Mouse (Mus musculus) adrenal gland, adult 18-20 months (tissue): ENCODE results near the gene Sugp1. TPM values are rescaled to one million over a fixed set of nuclear protein-coding genes. Genes with fewer than 3 reads are reported as not detected.
"Not testable (repeated sequence)": the region's sequence is repeated elsewhere in the genome, so short reads cannot be mapped to it uniquely, and the experiment has no call there.

Experiments used
- DNase-seq, 2 experiments: peaks; one replicate each; pipeline ENCODE4 v3.0.0; 2021 to 2022; ENCODE audit warnings: low spot score in 2 of 2
- long read RNA-seq, 2 experiments: library from polyadenylated mRNA; stranded (forward); transcript quantifications; one replicate each; pipeline ENCODE4 v2.0.0; 2021
- total RNA-seq, 2 experiments: library from RNA; stranded (reverse); gene quantifications; 1 replicate in 1 of 2; 2 replicates in 1 of 2; pipeline ENCODE4 v1.2.3; 2021

Sugp1 gene
- 10 to 100 TPM; 25.8 to 27.9 TPM for total RNA-seq
- long read RNA-seq, experiment 1, transcript Sugp1-201 (14 exons, 2,681 nt): major isoform, 24 of 26 reads
- long read RNA-seq, experiment 1, partial matches to known transcripts: 0 of 26 reads
- long read RNA-seq, experiment 1, other reads (novel, unspliced or antisense): 2 of 26 reads
- long read RNA-seq, experiment 2, transcript Sugp1-201 (14 exons, 2,681 nt): major isoform, 25 of 38 reads
- long read RNA-seq, experiment 2, partial matches to known transcripts: 7 of 38 reads
- long read RNA-seq, experiment 2, other reads (novel, unspliced or antisense): 5 of 38 reads

GRCm38 (mm10) chr8:70042583-70043455 lies at the start of gene Sugp1, which contains the start of gene Mau2:
Sugp1 (plus strand) TSS chr8:70042813.
Mau2 (minus strand) TSS chr8:70042734.
- peak; percentile 95 for DNase-seq

DNA sequence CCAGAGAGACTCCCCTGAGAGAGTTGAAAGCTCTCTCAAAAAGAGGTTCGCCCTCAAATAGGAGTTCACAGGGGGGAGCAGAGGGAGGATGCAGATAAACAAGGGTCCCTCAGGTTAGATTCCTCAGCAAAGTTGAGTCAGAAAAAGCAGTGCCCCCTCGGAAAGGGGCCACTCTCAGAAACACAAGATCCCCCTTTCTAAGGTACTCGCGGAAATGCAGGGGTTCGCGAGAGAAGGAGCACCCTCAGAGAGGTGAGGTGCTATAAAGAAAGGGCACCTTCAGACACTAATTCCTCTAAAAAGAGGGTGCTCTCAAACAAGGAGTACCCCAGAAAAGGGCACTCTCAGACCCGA lies 47.2 kb upstream of the Sugp1 start:
- no peak for DNase-seq

- DNase-seq: peak; percentile 98 to 99
These were observed 46.6 kb upstream of the Sugp1 start, which contains the start of gene Gatad2a for GRCm38 (mm10) chr8:69995776-69996588. Gatad2a (minus strand) TSS chr8:69996384.

GRCm38 (mm10) chr8:69996589-69997285 lies 45.9 kb upstream of the Sugp1 start:
- no peak for DNase-seq

DNA sequence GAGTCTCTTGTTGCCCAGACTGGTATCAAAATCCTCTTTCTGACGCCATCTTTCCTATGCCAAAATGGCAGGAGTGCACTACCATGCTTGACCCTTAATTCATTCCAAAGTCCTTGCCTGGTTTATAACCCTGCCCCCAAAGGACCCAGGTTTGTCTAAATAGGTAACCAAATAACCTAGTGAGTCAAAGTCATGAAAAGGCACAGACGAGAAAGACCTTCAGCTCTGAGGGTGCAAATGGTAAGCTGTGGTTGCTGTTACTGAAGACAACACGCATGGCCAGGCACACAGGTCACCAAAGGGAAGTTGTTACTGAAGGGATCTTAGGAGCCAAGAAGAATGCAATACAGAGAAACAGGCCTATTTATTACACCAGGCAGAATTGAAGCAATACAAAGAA lies 43.9 kb upstream of the Sugp1 start:
- no peak for DNase-seq

DNA sequence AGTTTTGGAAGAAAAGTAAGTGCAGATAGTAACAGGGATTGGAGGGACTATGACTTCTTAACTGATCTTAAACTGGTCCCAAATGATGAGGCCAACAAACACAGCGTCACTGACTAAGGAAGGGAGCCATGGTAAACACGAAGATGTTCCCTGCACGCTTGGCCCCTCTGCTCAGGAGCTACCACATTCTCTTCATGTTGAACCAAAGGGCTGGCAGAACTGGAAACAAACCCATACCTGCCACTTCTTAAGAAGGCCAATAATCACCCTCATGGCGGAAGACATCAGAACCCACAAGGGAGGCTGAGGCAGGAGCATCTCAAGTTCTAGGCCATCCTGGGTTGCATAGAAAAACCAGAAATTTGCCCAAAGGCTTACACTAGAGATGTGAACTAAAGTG lies 43.4 kb upstream of the Sugp1 start:
- DNase-seq: no peak

- DNase-seq: no peak
These were observed 42.4 kb upstream of the Sugp1 start for GRCm38 (mm10) chr8:70000226-70000625.

GRCm38 (mm10) chr8:70001176-70001891 lies 41.3 kb upstream of the Sugp1 start:
- peak; percentile 27 to 40 for DNase-seq

DNA sequence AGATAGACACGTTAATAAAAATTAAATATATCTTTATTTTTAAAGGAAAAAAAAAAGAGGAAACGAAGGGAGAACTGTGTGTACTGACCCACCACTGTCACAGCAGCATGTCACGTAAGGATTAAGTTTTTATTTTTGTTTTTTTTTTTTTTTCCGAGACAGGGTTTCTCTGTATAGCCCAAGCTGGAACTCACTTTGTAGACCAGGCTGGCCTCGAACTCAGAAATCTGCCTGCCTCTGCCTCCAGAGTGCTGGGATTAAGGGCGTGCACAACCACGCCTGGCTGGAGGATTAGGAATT lies 40.8 kb upstream of the Sugp1 start:
- not testable (repeated sequence) for DNase-seq

DNA sequence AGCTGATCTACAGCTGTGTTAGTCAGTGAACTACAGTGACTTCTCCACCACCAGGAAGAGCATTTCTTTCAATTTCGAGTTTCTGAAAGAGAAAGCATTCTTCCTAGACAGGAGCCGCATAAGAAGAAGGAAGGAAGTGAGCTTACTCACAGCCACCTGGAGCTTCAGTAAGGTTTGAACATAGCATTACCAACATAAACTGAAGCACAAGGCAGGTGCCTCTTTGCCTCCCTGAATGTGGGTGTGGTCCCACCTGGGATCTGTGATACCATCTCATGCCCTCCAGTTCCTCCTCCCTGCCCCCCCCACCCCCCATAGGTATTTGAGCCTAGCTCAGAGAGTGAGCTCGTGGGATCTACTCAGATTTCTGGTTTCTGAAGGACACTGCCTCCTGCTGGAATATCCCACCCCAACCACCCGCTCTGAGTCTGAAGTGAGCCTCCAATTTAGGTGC lies 39.4 kb upstream of the Sugp1 start:
- DNase-seq: no peak

DNA sequence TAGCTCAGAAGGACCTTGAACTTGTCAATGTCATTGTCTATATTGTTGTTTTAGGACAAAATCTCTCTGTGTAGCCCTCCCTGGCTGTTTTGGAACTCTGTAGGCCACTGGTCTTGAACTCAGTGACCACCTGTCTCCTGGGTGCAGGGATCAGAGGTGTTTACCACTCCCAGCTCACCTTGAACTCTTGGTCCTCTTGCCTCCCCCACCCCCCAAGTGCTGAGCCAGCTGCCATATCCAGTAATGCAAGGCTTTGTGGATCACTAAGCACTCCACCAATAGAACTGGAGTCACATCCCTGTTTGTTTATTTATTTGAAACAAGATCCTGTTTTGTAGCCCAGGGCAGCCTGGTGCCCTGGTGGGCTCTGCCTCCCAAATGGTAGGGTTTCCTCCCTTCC lies 38.3 kb upstream of the Sugp1 start:
- DNase-seq: no peak

DNA sequence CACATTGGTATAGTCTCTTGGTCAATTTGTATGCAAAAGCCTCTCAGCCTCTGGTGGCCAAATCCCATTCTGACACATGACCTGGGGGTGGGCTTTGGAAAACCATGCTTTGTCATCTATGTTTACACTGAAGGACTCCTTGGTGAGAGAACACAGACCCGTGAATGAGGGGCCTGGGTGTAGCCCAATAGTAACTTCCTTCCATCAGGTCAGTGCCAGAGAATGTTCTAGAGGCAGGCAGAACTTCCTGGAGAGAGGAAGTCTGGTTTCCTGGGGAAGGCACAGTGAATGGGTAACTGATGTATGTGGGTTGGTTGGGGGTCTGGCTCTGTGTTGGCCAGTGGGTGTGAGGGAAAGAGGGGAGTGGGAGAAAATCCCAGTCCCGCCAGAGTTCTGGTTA lies 37.4 kb upstream of the Sugp1 start:
- no peak for DNase-seq

DNA sequence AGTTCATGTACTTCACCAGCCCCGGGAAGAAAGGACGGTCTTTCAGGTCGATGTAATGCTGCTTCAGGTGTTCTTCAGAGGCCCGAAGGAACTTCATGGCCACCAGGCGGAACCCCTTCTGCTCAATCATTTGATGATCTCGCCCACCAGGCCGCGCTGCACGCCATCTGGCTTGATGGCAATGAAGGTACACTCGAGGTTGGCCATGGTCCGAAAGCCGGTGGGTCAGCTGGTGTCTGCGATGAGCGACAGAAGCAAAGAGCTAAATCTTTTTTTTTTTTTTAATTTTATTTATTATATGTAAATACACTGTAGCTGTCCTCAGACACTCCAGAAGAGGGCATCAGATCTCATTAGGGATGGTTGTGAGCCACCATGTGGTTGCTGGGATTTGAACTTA lies 31.8 kb upstream of the Sugp1 start:
- DNase-seq: not testable (repeated sequence)

DNA sequence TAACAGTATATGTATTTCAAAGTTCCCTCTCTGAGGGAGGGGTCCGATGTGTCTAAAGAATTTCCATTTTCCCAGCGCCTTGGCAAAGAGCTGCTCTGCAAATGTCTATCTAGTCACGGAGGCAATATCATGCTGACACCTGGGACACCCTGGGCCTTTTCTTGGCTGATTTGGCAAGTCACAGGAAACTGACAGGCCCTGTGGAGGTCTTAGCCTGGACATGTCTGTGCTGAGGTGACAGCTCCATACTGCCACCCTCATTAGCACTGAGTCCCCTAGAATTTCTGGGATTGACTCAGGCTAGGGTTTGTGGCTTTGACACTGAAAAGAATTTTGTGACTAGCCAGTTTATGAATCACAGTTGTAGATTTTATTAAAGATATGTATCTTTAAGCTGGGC lies 30.3 kb upstream of the Sugp1 start:
- DNase-seq: no peak

DNA sequence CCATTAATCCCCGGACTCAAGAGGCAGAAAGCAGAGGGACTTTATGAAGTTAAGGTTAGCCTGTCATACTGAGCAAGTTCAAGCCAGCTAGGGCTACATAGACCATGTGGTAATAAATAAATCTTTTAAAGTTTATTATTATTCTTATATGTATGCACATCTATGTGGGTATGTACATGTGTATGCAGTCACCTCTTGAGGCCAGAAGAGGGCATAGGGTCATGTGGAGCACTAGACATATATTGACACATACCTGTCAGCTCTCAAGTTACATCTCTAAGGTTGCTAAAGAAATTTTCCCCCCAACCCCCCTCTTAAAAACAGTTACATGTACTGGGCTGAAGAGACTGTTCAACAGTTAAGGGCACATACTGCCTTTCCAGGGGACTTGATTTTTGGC lies 29.9 kb upstream of the Sugp1 start:
- DNase-seq: no peak

DNA sequence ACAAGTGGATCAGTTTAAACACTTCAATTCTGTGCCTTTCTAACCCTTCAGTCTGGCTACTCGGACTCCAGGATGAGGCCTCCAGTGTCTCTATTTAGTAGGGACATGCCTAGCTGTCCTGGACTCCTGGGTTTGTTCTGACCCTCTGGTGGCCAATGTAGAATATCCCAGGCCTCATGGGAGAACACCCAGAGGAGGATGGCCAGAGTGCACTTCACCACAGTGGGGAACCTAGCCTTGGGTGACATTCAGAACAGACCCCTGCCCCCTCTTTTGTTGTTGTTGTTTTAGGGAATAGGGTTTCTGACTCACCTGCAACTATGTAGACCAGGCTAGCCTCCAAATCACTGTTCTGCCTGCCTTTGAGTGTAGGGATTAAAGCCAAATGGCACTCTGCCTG lies 27.6 kb upstream of the Sugp1 start:
- DNase-seq: no peak

DNA sequence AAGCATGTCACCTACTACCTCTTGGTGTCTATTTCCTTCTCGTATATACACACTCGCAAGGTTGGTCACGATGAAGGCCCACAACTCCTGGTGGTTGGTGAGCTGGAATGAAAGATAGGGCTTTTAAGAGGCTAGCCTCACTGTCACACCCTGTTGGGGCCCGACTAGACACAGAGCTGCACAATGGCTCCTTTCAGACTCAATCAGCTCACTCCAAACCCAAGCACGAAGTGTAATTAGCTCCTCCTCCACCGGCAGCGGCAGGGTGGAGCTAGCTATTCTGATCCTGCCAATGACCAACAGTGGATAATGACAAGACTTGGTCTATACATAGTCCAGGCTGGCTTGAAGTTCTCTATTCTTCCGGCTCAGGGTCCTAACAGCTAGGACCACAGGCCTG lies 19.0 kb upstream of the Sugp1 start:
- DNase-seq: no peak

- DNase-seq: no peak
These were observed 16.5 kb upstream of the Sugp1 start for GRCm38 (mm10) chr8:70026151-70026550.

- DNase-seq: no peak
These were observed 12.4 kb upstream of the Sugp1 start for GRCm38 (mm10) chr8:70030255-70030654.

- no peak for DNase-seq
These were observed 4.6 kb upstream of the Sugp1 start for GRCm38 (mm10) chr8:70037994-70038393.
